Mouse (Mus musculus) heart, adult 11 months (tissue): ENCODE measurements at regions not wholly inside any gene's neighbourhood (a gene's known extent, or its start where the extent isn't known, plus 50 kb on each side); places are given as distances from the start of the nearest gene placed in this dataset.

ENCODE experiments used
- DNase-seq: peaks from one replicate; pipeline ENCODE4 v3.0.0; 2022

- peak; percentile 94 for DNase-seq
Measured at GRCm38 (mm10) chr4:95105424-95105823, 53.4 kb upstream of the Jun start.

- peak; percentile 98 for DNase-seq
Measured at GRCm38 (mm10) chr4:95105926-95106622, 54.1 kb upstream of the Jun start.

GRCm38 (mm10) chr4:95106881-95107665, 55.1 kb upstream of the Jun start:
- peak; percentile 82 for DNase-seq

- DNase-seq, result peak; percentile 91
Measured at GRCm38 (mm10) chr4:95108811-95109210, 56.8 kb upstream of the Jun start.

GRCm38 (mm10) chr4:95110828-95111227, 58.8 kb upstream of the Jun start:
- peak; percentile 76 for DNase-seq

- peak; percentile 93 for DNase-seq
Measured at GRCm38 (mm10) chr4:95117158-95117681, 65.2 kb upstream of the Jun start.

GRCm38 (mm10) chr4:95120876-95121275, 68.9 kb upstream of the Jun start:
- DNase-seq, result no peak

GRCm38 (mm10) chr4:95125346-95125745, 73.3 kb upstream of the Jun start:
- peak; percentile 78 for DNase-seq

- no peak for DNase-seq
Measured at GRCm38 (mm10) chr4:95127970-95128369, 75.9 kb upstream of the Jun start.

- DNase-seq, result no peak
Measured at GRCm38 (mm10) chr4:95133815-95134214, 81.8 kb upstream of the Jun start.

- no peak for DNase-seq
Measured at GRCm38 (mm10) chr4:95134611-95135010, 82.6 kb upstream of the Jun start.

- DNase-seq, result peak; percentile 87
Measured at GRCm38 (mm10) chr4:95137413-95138143, 85.6 kb upstream of the Jun start.

- peak; percentile 55 for DNase-seq
Measured at GRCm38 (mm10) chr4:95138676-95139075, 86.7 kb upstream of the Jun start.

- peak; percentile 77 for DNase-seq
Measured at GRCm38 (mm10) chr4:95141253-95141652, 89.2 kb upstream of the Jun start.

- no peak for DNase-seq
Measured at GRCm38 (mm10) chr4:95143130-95143529, 91.1 kb upstream of the Jun start.

GRCm38 (mm10) chr4:95143668-95144067, 91.6 kb upstream of the Jun start:
- peak; percentile 80 for DNase-seq

GRCm38 (mm10) chr4:95144440-95144839, 92.4 kb upstream of the Jun start:
- peak; percentile 83 for DNase-seq

- DNase-seq, result peak; percentile 93
Measured at GRCm38 (mm10) chr4:95146268-95146667, 94.2 kb upstream of the Jun start.

- no peak for DNase-seq
Measured at GRCm38 (mm10) chr4:95148665-95149064, 96.6 kb upstream of the Jun start.

GRCm38 (mm10) chr4:95151678-95152077, 99.7 kb upstream of the Jun start:
- DNase-seq, result peak; percentile 98

- DNase-seq, result peak; percentile 93
Measured at GRCm38 (mm10) chr4:95152431-95153115, 100.6 kb upstream of the Jun start.

- peak; percentile 99 for DNase-seq
Measured at GRCm38 (mm10) chr4:95153737-95154287, 101.8 kb upstream of the Jun start.
